Mouse (Mus musculus): ENCODE measurements around the gene Ddx58. TPM values are rescaled to one million over a fixed set of nuclear protein-coding genes. Genes with fewer than 3 reads are reported as not detected.

Gene Ddx58
- polyA plus RNA-seq, 1 experiment, result 2.8 TPM

DNA sequence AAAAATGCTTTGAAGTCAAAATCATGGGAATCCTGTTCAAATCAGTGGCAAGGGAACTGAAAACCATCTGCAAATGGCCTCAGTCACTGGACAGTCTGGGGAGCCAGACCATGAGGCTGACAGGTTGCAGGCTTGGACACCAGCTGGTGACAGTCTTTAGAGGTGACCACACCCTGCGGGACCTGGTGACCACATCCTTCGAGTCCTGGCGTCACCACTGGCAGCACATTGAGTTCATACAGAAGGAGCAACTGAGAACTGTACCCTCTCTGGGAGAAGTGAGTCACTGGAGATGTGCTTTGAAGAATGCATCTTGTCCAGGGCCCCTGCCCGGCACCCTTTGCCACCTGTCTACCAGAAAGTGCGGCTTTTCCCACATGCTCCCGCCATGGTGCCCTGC lies 9.9 kb downstream of the Ddx58 start:
- DNase-seq (ENCODE audit: low read depth), result no peak
- TF ChIP-seq POLR2A (IDR thresholded peaks at IDR 0.05; ENCODE audit: borderline replicate concordance, extremely low read depth, insufficient read depth, insufficient read length, poor library complexity, severe bottlenecking), result no peak
- no peak for TF ChIP-seq CTCF (IDR thresholded peaks at IDR 0.05; ENCODE audit: borderline replicate concordance, extremely low read depth, insufficient read depth, insufficient read length)

DNA sequence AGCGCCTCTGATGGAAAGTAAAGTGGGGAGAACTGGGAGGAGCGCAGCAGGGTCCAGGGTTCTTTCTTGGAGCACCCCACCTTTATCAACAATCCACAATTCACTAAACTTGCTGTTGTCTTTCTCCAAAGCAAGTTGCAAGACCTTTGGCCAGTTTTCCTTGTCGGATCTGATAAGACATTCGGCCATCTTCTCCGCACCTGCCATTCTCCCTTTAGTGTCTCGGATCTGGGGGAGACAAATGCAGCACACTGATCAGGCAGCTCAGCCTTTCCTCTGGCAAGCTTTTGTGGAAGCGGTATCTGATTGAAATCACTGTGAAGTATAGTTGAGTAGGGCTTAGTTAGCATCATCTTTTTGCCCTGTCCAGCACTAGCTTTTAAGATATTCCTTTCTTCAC lies 11.7 kb downstream of the Ddx58 start:
- TF ChIP-seq CTCF (IDR thresholded peaks at IDR 0.05; ENCODE audit: borderline replicate concordance, extremely low read depth, insufficient read depth, insufficient read length) (no peak), POLR2A (IDR thresholded peaks at IDR 0.05; ENCODE audit: borderline replicate concordance, extremely low read depth, insufficient read depth, insufficient read length, poor library complexity, severe bottlenecking) (no peak)
- DNase-seq (ENCODE audit: low read depth), result no peak

DNA sequence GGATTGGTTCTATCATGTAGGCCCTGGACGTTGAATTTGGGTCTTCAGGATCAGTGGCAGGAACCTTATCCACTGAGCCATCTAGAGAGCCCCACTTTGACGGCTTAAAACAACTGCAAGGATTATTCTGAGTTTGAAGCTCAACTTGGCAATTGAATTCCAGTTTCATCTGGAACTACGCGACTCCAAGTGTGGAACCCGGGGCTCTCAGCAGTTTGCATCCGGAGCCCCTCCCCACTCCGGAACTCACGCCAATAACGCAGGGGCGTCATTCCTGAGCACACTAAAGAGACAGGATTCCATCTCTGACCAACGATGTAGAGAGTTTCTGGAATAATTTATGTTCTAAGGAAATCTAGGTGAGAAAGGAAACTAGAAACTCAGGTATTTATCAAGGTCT lies 12.5 kb downstream of the Ddx58 start:
- no peak for TF ChIP-seq POLR2A (IDR thresholded peaks at IDR 0.05; ENCODE audit: borderline replicate concordance, extremely low read depth, insufficient read depth, insufficient read length, poor library complexity, severe bottlenecking)
- TF ChIP-seq CTCF (IDR thresholded peaks at IDR 0.05; ENCODE audit: borderline replicate concordance, extremely low read depth, insufficient read depth, insufficient read length), result no peak
- DNase-seq (ENCODE audit: low read depth), result no peak

DNA sequence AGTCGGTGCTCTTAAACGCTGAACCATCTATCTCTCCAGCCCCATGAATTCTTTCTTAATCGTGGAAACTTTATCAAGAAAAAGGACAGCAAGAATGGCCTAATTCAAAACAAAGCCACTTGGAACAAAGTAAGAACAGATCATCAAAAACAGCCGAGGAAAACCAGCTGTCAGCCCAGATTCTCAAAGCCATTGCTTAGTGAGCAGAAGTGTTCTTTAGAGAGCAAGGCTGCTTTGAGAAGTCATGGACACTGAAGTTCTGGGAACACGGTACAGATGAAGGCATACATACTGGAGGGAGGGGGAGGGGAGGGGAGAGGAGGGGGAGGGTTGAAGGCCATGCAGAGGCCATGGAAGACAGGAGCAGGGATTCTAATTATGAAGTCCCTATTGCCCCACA lies 13.5 kb downstream of the Ddx58 start:
- no peak for TF ChIP-seq CTCF (IDR thresholded peaks at IDR 0.05; ENCODE audit: borderline replicate concordance, extremely low read depth, insufficient read depth, insufficient read length)
- no peak for TF ChIP-seq POLR2A (IDR thresholded peaks at IDR 0.05; ENCODE audit: borderline replicate concordance, extremely low read depth, insufficient read depth, insufficient read length, poor library complexity, severe bottlenecking)

DNA sequence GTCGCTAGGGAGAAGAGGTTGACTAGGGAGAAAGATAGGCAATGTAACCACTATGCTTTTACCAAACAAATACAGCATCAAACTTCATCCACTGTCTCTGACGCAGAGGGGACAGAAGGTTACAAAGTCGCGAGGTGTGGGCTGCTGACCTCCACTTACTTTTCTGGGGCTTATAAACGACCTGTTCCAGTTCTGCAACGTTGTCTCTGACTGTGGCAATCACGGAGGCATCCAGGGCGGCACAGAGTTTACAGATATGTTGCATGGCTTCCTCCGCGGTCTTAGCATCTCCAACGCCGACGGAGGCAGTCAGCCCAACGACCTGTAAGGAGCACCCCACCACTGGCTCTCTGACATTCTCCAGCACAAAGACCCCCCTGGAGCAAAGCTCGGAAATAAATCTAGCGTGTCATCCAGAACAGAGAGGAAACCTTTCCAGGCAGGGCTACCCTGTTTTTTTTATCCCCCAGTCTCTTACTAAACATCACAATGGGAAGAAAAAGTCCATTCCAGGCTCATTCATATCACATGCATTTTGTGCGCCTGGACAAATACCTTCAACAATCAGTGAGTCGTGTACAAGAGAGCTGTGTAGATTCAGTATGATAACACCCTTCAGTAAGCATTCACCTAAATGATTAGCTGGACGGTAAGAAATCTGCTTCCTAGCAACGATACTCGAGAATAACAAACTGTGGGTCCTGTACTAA lies 17.6 kb downstream of the Ddx58 start:
- no peak for TF ChIP-seq CTCF (IDR thresholded peaks at IDR 0.05; ENCODE audit: borderline replicate concordance, extremely low read depth, insufficient read depth, insufficient read length)
- no peak for TF ChIP-seq POLR2A (IDR thresholded peaks at IDR 0.05; ENCODE audit: borderline replicate concordance, extremely low read depth, insufficient read depth, insufficient read length, poor library complexity, severe bottlenecking)
- DNase-seq (ENCODE audit: low read depth), result no peak

More for the DNA sequence above, 13.5 kb downstream of the Ddx58 start:
- DNase-seq (ENCODE audit: low read depth), result no peak

DNA sequence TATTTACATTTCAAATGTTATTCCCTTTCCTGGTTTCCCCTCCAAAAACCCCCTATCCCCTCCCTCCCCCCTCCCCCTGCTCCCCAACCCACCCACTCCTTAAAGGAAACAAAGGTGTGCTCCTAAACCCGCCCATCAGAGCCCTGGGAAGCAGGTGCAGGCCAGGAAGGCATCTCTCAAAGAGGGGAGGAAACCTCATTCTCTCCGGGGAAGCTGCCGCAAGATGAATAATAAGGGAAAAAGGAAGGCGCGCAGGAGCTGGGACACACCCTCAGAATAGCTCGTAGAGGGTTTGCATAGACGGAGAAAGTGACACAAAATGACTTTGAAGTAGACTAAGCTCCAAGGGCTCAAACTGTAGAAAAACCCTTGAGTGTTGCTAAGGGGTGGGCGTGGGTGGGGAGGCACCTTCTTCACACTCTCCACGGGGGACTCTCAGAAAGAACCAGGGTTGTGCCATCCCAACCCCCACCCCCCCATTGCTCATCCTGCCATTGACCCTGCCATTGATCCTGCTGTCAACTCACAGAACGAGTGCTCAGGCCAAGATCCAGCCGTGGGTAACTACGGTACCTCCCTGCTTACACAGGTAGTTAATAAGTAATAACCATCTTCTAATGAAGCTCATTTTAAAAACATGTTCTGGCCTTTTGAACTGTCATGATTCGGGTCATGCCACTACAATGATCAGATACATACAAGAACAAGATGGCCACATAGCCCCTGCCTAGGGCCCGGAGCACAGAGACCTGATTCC lies 18.4 kb downstream of the Ddx58 start:
- TF ChIP-seq CTCF (IDR thresholded peaks at IDR 0.05; ENCODE audit: borderline replicate concordance, extremely low read depth, insufficient read depth, insufficient read length) (no peak), POLR2A (IDR thresholded peaks at IDR 0.05; ENCODE audit: borderline replicate concordance, extremely low read depth, insufficient read depth, insufficient read length, poor library complexity, severe bottlenecking) (no peak)
- no peak for DNase-seq (ENCODE audit: low read depth)

DNA sequence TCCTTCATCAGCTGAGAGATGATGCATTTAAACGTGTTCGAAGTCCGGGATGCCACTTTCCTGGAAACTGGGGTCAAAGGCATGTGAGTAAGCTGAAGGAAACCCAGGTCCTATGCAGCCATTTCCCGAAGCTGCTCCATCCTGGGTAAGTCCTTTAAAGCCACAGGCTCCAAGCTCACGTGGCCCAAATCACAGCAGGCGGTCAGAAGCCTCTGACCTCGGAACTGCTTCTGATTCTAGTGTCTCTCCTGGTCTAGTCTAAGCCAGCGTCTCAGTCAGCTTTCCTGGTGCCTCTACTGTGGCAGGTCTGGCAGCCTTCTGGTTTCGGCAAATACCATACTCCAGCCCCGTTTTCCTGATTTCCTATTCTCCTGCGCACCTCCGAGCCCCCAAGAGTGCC lies 19.2 kb downstream of the Ddx58 start:
- TF ChIP-seq CTCF (IDR thresholded peaks at IDR 0.05; ENCODE audit: borderline replicate concordance, extremely low read depth, insufficient read depth, insufficient read length) (no peak), POLR2A (IDR thresholded peaks at IDR 0.05; ENCODE audit: borderline replicate concordance, extremely low read depth, insufficient read depth, insufficient read length, poor library complexity, severe bottlenecking) (no peak)
- peak; percentile 7 for DNase-seq (ENCODE audit: low read depth)

DNA sequence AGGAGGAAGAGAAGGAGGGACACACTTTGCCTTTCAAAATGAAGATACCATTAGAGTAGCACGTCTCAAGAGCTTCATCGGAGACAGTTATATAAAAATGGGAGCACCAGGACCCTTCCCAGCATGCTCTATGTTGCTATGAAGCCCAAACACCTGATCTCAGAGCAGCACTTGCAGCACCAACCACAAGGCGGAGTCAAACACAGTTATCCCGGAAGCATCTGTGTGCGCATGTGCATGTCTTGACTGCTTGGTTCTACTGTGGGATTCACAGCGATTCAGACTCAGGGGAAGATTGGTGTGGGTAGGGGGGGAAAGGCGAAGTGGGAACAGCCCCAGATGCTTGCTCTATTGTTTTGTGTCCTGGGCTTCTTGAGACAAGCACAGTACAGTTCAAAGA lies 21.2 kb downstream of the Ddx58 start:
- TF ChIP-seq POLR2A (IDR thresholded peaks at IDR 0.05; ENCODE audit: borderline replicate concordance, extremely low read depth, insufficient read depth, insufficient read length, poor library complexity, severe bottlenecking) (no peak), CTCF (IDR thresholded peaks at IDR 0.05; ENCODE audit: borderline replicate concordance, extremely low read depth, insufficient read depth, insufficient read length) (peak; percentile 45; the same call in 1 of the 2 replicates)
- DNase-seq (ENCODE audit: low read depth), result peak; percentile 35

DNA sequence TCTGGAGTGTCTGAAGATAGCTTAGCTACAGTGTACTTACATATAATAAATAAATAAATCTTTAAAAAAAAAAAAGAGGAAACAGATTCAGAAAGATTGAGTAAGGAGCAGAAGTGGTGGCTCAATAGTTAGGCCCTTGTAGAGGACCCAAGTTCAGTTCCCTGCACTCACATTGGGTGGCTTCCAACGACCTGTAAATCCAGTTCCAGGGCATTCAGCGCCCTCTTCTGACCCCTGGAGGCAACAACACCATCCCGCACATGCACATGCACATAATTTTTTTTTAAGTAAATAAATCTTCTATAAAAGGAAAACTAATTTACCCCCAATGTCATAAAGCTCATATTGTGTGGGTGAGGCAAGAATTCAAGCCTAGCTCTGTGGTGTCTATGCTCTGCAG lies 21.7 kb downstream of the Ddx58 start:
- TF ChIP-seq CTCF (IDR thresholded peaks at IDR 0.05; ENCODE audit: borderline replicate concordance, extremely low read depth, insufficient read depth, insufficient read length), result 0 out of 2 replicates have a peak, but pooled peaks have one; percentile 2
- TF ChIP-seq POLR2A (IDR thresholded peaks at IDR 0.05; ENCODE audit: borderline replicate concordance, extremely low read depth, insufficient read depth, insufficient read length, poor library complexity, severe bottlenecking), result no peak
- DNase-seq (ENCODE audit: low read depth), result no peak

DNA sequence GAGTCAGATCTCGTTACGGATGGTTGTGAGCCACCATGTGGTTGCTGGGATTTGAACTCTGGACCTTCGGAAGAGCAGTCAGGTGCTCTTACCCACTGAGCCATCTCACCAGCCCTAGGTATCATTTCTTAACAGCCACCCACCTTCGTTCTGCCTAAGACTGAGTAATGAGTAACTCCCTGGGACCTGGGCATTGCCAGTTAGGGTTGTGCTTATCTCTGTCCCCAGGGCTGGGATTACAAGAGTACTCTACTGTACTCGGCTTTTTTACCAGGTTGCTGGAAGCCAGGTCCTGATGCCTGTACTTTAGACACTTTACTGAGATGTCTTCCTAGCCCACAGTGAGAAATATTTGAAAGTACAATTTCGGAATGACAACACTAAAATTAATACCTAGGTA lies 27.5 kb downstream of the Ddx58 start:
- DNase-seq (ENCODE audit: low read depth), result no peak
- TF ChIP-seq CTCF (IDR thresholded peaks at IDR 0.05; ENCODE audit: borderline replicate concordance, extremely low read depth, insufficient read depth, insufficient read length), result no peak
- TF ChIP-seq POLR2A (IDR thresholded peaks at IDR 0.05; ENCODE audit: borderline replicate concordance, extremely low read depth, insufficient read depth, insufficient read length, poor library complexity, severe bottlenecking), result no peak

DNA sequence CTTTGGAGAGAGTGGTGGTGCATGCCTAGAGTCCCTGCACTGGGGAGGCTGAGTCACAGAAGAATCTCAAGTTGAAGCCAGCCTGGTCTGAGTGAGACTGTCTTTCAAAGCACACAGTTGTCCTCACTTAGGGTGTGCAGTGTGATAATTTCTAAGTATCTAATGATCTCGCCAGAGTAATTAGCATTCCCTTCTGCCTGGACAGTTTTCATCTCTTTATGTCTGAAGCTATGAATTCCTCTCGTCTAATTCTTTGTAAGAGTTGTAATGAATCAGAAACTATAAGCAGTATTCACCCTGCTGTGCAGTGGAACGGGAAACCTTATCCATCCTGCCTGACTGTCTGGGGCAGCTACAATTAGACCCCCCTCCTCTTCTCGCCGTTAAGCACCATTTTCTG lies 31.9 kb downstream of the Ddx58 start:
- DNase-seq (ENCODE audit: low read depth), result peak; percentile 9
- TF ChIP-seq POLR2A (IDR thresholded peaks at IDR 0.05; ENCODE audit: borderline replicate concordance, extremely low read depth, insufficient read depth, insufficient read length, poor library complexity, severe bottlenecking) (no peak), CTCF (IDR thresholded peaks at IDR 0.05; ENCODE audit: borderline replicate concordance, extremely low read depth, insufficient read depth, insufficient read length) (no peak)
